Mouse (Mus musculus) midbrain, embryonic 11.5 days (tissue): ENCODE data around the gene Car6. TPM values are rescaled to one million over a fixed set of nuclear protein-coding genes. Genes with fewer than 3 reads are reported as not detected.
A peak's percentile ranks its signal among the peaks of the same experiment; 100 is the strongest.

Experiments used
- ATAC-seq: fragments of 200-750 bp; cut with Nextera tagmentation; 2 replicates; pipeline ENCODE4 v1.8.0; 2017; ENCODE audit warnings: moderate TSS enrichment, moderate library complexity; ENCODE audit not compliant: low FRiP score
- DNase-seq: peaks from one replicate; pipeline ENCODE4 v3.0.0; 2015; ENCODE audit warnings: low spot score; ENCODE audit errors: missing footprints
- H3K27ac ChIP-seq: fragments of 300-500 bp; sonication (generic); 2 replicates; pipeline ENCODE4 v1.5.1; 2014; ENCODE audit warnings: low read depth, low read length
- H3K27me3 ChIP-seq: fragments of 300-500 bp; sonication (generic); 2 replicates; pipeline ENCODE4 v1.6.1; 2014; ENCODE audit warnings: mild to moderate bottlenecking, low read length, moderate library complexity, mixed read lengths; ENCODE audit not compliant: control insufficient read depth, insufficient read depth
- H3K36me3 ChIP-seq: fragments of 300-500 bp; sonication (generic); 2 replicates; pipeline ENCODE4 v1.6.1; 2014; ENCODE audit warnings: mild to moderate bottlenecking, low read length, moderate library complexity, mixed read lengths; ENCODE audit not compliant: control insufficient read depth, insufficient read depth
- H3K4me1 ChIP-seq: fragments of 300-500 bp; sonication (generic); 2 replicates; pipeline ENCODE4 v1.6.1; 2014; ENCODE audit warnings: low read length; ENCODE audit not compliant: control insufficient read depth, insufficient read depth
- H3K4me2 ChIP-seq: fragments of 300-500 bp; sonication (generic); 2 replicates; pipeline ENCODE4 v1.6.1; 2014; ENCODE audit warnings: mild to moderate bottlenecking, moderate library complexity
- H3K4me3 ChIP-seq: fragments of 300-500 bp; sonication (generic); 2 replicates; pipeline ENCODE4 v1.5.1; 2014; ENCODE audit warnings: low read depth, low read length
- H3K9ac ChIP-seq: fragments of 300-500 bp; sonication (generic); 2 replicates; pipeline ENCODE4 v1.6.1; 2014; ENCODE audit warnings: low read length
- H3K9me3 ChIP-seq: fragments of 300-500 bp; sonication (generic); 2 replicates; pipeline ENCODE4 v1.6.1; 2016; ENCODE audit warnings: low read length; ENCODE audit not compliant: control insufficient read depth
- WGBS: fragments of 180-500 bp; shearing (Covaris S2); extraction: QIAGEN DNeasy Blood & Tissue Kit; methylation state at CpG from one replicate; pipeline ENCODE4 v1.1.7; 2014; 5-methylcytosine and 5-hydroxymethylcytosine counted together
- polyA plus RNA-seq: library from polyadenylated mRNA; unstranded; fragments of >200 nt; fragmentation: Nextera tagmentation; extraction: Ambion mirVana; gene quantifications from 2 replicates; pipeline ENCODE4 v1.2.1, GENCODE M21; 2014

Car6 gene
- polyA plus RNA-seq, 1 experiment from 2014 or later = not detected

DNA sequence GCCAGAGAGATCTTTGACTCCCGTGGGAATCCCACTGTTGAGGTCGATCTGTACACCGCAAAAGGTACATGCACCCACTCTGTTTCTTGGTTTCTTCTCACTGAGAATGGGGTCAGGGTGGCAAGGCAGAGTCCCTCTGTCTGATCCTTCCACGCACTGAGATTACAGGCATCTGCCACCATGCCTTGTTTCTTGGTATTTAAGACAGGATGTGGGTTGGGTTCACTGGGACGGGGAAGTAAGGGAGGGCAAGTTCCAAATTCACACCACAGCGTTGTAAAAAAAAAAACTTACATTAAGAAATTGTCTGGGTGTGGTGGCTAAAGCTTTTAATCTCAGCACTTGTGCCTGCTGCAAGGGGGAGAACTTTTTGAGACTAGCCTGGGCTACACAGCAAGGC is 38.4 kb upstream of the Car6 start:
- Histone ChIP-seq H3K9me3 (no peaks in the 10 kb centered on the region), H3K9ac (peak overlapping the region; percentile 13; the same call in 1 of the 2 replicates), H3K27me3 (no peaks in the 10 kb centered on the region), H3K27ac (no peak overlapping the region), H3K4me2 (peak overlapping the region; percentile 68), H3K36me3 (peaks cover 31% of the 10 kb centered on the region), H3K4me3 (peak overlapping the region; percentile 85), H3K4me1 (peaks cover 20% of the 10 kb centered on the region)
- whole genome bisulfite sequencing = 43% methylated on average over 6 of the region's 6 CpGs
- DNase-seq (no peak), ATAC-seq (no peak)

DNA sequence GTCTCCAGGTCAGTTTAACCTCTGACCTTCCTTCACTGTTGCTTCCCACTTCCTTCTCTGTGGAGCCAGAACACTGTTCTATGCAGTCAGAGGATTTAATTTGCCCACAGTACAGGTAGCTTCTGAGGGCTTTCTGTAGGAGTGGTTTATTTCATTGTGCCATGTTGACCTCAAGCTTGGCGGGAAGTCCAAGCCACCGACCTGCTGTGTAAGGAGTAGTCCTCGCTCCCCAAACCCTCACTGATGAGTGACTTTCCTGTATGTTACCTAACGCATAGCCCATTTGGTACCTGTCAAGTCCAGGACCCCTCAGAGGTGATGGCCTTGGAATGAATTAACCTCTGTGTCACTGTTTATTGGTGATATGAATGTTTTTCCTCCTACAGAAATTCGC is 38.0 kb upstream of the Car6 start:
- H3K4me3 ChIP-seq = peak overlapping the region; percentile 85
- H3K4me1 ChIP-seq = peaks cover 20% of the 10 kb centered on the region
- H3K9ac ChIP-seq = no peak overlapping the region; the same call in 1 of the 2 replicates
- no peaks in the 10 kb centered on the region for H3K27me3 ChIP-seq
- no peak overlapping the region for H3K27ac ChIP-seq
- peaks cover 27% of the 10 kb centered on the region for H3K36me3 ChIP-seq
- H3K4me2 ChIP-seq = peak overlapping the region; percentile 68
- ATAC-seq (no peak), DNase-seq (no peak)
- WGBS = 24% methylated on average over 5 of the region's 5 CpGs
- H3K9me3 ChIP-seq = no peaks in the 10 kb centered on the region

DNA sequence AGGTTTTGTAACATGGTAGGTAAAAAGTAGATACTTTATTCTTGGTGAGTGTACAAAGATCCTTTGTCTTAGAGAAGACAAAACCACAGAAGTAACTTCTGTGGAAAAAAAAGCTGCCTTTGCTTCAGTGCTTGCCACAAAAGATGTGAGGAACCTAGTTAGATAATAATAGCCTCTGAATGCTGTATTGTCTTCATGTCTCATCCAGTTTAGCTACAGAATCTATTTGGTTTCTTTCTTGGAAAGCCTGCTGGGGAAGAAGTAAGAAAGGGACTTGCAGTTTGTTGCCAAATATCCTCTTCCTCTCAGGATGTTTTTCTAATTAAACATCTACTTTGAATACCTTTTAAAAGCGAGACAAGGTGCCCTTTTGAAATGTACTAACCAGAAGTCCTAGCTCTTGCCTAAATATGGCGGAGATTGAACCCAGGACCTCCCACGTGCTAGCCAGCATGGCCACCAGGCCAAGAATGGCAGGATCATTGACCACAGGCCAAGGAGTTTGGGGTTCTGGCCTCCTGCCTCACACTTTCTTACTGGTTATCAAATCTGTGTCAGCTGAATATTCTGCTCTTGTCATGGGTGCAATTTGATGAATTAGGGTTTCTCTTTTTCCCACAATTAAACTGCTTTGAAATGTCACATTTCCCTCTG is 37.4 kb upstream of the Car6 start:
- Histone ChIP-seq H3K27ac (no peak overlapping the region), H3K4me2 (peak overlapping the region; percentile 68), H3K9ac (peak overlapping the region; percentile 88), H3K9me3 (no peaks in the 10 kb centered on the region), H3K4me3 (peak overlapping the region; percentile 85), H3K4me1 (peaks cover 20% of the 10 kb centered on the region), H3K36me3 (peaks cover 23% of the 10 kb centered on the region), H3K27me3 (no peaks in the 10 kb centered on the region)
- DNase-seq (no peak), ATAC-seq (no peak)
- WGBS = 1% methylated on average over 3 of the region's 3 CpGs

DNA sequence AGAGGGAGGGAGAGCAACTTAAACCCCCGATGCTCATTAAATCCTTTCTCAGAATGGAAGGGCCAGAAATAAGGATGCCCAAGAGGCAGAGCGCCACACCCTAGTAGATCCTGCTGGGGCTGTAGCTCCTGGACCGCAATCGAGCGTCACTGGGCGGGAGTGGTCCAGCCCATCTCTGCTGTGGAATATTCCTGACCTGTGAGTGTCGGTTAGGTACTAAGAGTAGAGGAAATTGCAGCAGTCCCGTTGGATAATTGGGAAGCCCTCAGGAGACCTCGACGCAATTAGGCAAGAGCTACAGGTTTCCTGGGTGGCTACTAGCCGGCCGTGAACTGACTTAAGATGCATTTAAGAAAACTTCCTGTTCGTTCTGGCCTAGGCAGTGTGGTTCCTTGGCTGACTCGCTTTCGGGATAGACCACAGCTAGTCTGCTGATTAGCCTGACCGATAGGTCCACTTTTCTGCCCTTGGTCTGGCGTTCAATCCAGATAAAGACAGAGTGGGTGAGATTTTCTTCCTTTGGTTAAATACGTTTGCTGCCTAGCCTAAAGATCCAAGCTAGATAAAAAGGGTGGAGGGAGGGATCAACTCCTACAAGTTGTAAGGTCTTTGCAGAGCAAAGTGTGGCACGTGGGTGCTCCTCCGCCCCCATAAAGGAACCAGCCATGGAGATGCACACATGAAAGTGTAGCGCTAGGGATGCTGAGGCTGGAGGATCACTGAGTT is 36.7 kb upstream of the Car6 start:
- no peak for ATAC-seq
- peak; percentile 92 for DNase-seq
- peaks cover 17% of the 10 kb centered on the region for H3K36me3 ChIP-seq
- H3K4me2 ChIP-seq = peak overlapping the region; percentile 68
- H3K4me3 ChIP-seq = peak overlapping the region; percentile 85
- peaks cover 20% of the 10 kb centered on the region for H3K4me1 ChIP-seq
- H3K9me3 ChIP-seq = no peaks in the 10 kb centered on the region
- H3K27me3 ChIP-seq = no peaks in the 10 kb centered on the region
- WGBS = under 1% methylated on average over 21 of the region's 21 CpGs
- H3K9ac ChIP-seq = peak overlapping the region; percentile 88
- peak overlapping the region; percentile 97 for H3K27ac ChIP-seq

DNA sequence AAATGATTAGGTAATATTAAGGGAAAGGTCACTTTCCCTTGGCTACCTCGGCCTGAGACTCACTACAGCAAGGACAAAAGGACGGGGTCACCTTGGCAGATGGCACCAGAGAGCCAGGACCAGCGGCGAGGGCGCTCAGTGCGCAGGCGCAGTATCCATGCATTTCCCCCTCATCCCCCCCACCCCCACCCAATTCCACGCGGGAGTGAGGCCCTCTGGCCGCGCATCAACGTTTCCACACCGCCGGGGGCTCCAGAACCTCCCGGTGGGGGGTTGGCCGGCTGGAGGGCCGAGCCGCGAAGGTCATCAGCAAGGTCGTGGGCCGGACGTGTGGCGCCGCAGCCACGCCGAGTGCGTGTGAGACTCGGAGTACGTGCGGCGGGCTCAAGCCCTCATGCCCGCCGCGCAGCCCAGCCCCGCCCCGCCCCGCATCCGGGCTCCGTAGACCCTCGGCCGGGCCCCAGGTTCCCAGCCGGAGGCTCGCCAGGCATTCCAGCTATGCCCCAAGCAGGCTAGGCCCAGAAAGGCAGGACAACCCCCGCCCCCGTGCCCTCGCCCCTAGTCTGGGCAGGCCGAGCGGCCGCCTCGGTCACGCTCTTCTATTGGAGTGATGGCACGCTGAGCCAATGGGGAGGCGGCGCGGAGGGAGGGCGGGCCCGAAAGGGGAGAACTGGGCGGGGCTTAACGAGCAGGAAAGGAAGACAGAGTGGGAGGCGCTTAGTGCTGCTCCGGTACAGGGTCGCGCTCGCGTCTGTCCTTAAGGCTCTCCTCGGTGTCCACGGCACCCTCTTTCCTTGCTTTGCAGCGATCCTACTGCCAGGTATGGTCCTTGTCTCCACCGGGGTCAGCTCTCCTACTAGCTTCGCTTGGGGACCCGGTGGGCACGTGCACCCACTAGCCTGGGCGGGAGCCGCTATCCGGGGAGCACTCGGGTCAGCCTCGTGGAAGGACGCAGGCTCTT is 35.7 kb upstream of the Car6 start, which contains the start of gene Eno1:
TSS of gene Eno1 (plus strand) at position 201 of the 961 bp plus-strand sequence.
- Histone ChIP-seq H3K27ac (peak within 1 kb of the TSS; percentile 97), H3K4me1 (peaks cover 17% of the 10 kb centered on the region), H3K9ac (peak within 1 kb of the TSS; percentile 88), H3K27me3 (no peaks in the 10 kb centered on the region), H3K4me2 (peak within 1 kb of the TSS; percentile 68), H3K9me3 (no peaks in the 10 kb centered on the region), H3K36me3 (peaks cover 10% of the 10 kb centered on the region), H3K4me3 (peak within 1 kb of the TSS; percentile 85)
- under 1% methylated on average over 78 of the region's 78 CpGs for WGBS
- DNase-seq (peak; percentile 100), ATAC-seq (peak; percentile 98)

DNA sequence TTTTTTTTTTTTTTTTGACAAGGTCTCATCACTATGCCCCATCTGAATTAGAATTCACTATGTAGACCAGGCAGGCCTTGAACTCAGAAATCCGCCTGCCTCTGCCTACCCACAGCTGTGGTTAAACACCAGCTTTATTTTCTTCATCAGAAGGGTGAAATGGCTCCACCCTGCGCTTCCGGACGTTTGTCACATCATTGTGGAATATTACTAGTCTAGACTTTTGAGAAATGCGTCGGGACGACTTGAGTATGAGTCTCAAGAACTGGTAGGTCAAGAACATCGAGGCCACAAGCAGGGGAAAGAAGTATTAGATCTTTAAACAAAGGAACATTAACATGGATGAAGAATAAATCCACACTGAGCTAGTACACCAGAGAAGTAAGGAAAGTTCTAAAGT is 34.9 kb upstream of the Car6 start:
- Histone ChIP-seq H3K36me3 (peaks cover 2% of the 10 kb centered on the region), H3K4me3 (peak overlapping the region; percentile 85), H3K4me1 (peaks cover 17% of the 10 kb centered on the region), H3K4me2 (peak overlapping the region; percentile 68), H3K9me3 (no peaks in the 10 kb centered on the region), H3K27me3 (no peaks in the 10 kb centered on the region), H3K27ac (peak overlapping the region; percentile 97), H3K9ac (peak overlapping the region; percentile 88)
- WGBS = 85% methylated on average over 8 of the region's 8 CpGs
- no peak for DNase-seq
- ATAC-seq = no peak

DNA sequence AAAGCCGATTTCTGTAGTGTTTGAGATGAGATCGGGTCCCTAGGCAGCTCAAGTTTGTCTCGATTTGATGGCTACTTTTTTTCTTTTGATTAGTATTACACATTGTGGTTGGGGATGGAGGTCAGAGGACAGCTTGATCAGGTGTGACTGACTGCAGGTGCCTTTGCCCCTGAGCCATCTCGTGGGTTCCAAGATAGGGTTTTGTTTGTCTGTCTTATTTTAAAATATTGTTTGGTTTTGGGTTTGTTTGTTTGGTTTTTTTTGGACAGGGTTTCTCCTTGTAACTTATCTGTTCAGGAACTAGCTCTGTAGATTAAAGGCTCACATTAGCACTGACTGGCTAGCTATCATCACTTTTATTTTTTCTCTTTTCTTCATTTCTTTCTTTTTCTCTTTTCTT is 34.5 kb upstream of the Car6 start:
- no peak overlapping the region for H3K4me2 ChIP-seq
- 81% methylated on average over 4 of the region's 4 CpGs for WGBS
- H3K27me3 ChIP-seq = no peaks in the 10 kb centered on the region
- H3K27ac ChIP-seq = no peak overlapping the region
- H3K4me1 ChIP-seq = peaks cover 21% of the 10 kb centered on the region
- ATAC-seq (no peak), DNase-seq (no peak)
- no peak overlapping the region for H3K4me3 ChIP-seq
- no peak overlapping the region for H3K9ac ChIP-seq
- no peaks in the 10 kb centered on the region for H3K36me3 ChIP-seq
- H3K9me3 ChIP-seq = no peaks in the 10 kb centered on the region

DNA sequence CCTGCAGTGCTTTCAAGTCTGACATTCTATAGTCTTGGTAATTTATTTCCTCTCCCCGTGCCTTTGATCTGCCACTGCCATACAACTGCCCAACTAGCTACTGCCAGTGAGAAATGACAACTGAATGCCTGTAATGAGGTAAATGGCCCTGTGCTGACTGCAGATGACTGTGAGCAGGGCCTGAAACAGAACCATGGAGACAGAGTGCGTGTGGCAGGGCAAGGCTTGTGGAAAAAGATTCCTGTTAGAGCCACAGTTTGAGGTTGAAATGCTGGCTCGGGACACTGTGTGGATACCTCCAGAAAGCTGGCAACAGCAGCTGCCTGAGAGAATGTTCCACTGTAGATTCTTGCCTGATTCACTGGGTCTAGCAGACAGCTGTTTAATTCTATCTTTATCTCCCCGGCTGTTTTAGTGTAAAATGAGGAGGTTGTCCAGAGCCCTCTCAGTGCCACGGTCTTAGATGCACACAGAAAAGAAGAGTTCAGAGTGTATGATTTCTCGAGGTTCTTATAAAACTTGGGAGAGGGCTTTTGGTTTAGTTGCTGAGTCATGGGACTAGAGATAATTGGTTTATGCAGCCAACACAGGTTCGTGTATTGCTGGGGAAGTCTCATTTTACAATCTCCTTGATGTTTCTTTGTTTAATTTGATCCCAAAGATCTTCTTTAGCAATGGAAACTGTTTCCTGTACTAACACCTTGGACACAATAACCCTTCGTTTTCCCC is 33.6 kb upstream of the Car6 start:
- ATAC-seq (no peak), DNase-seq (no peak)
- H3K27ac ChIP-seq = peak overlapping the region; percentile 37; the same call in 1 of the 2 replicates
- 52% methylated on average over 8 of the region's 8 CpGs for WGBS
- H3K4me1 ChIP-seq = peaks cover 24% of the 10 kb centered on the region
- H3K9me3 ChIP-seq = no peaks in the 10 kb centered on the region
- H3K4me2 ChIP-seq = no peak overlapping the region
- no peaks in the 10 kb centered on the region for H3K27me3 ChIP-seq
- H3K9ac ChIP-seq = peak overlapping the region; percentile 21; the same call in 1 of the 2 replicates
- no peaks in the 10 kb centered on the region for H3K36me3 ChIP-seq
- H3K4me3 ChIP-seq = no peak overlapping the region
